Mouse (Mus musculus): ENCODE results near the gene Igf2r. TPM values are rescaled to one million over a fixed set of nuclear protein-coding genes. Genes with fewer than 3 reads are reported as not detected.
A peak's percentile ranks its signal among the peaks of the same experiment; 100 is the strongest.
"Not testable (repeated sequence)": the region's sequence is repeated elsewhere in the genome, so short reads cannot be mapped to it uniquely, and the experiment has no call there.

Igf2r gene
- polyA plus RNA-seq, 1 experiment from 2014 or later = 13.0 TPM

- peaks cover 38% of the 10 kb centered on the region for H3K36me3 ChIP-seq (replicated peaks)
Measured at GRCm38 (mm10) chr17:12683582-12683981, 85.9 kb downstream of the Igf2r start.

GRCm38 (mm10) chr17:12678261-12678660 is 91.2 kb downstream of the Igf2r start:
- H3K4me2 ChIP-seq = no peak overlapping the region
- no peak overlapping the region for H3K9ac ChIP-seq
- ATAC-seq (ENCODE audit: insufficient read depth) = no peak
- no peaks in the 10 kb centered on the region for H3K27me3 ChIP-seq
- H3K27ac ChIP-seq (replicated peaks) = no peak overlapping the region
- peaks cover 3% of the 10 kb centered on the region; the same call in 1 of the 2 replicates for H3K36me3 ChIP-seq (replicated peaks)
- H3K9me3 ChIP-seq (replicated peaks) = no peaks in the 10 kb centered on the region
- H3K4me1 ChIP-seq (replicated peaks) = 0 out of 2 replicates have a peak, but pooled peaks cover 4% of the 10 kb centered on the region
- H3K4me3 ChIP-seq (replicated peaks) = no peak overlapping the region

More at GRCm38 (mm10) chr17:12683582-12683981, 85.9 kb downstream of the Igf2r start:
- no peak overlapping the region for H3K9ac ChIP-seq
- ATAC-seq (ENCODE audit: insufficient read depth) = no peak
- no peak overlapping the region for H3K4me2 ChIP-seq
- no peaks in the 10 kb centered on the region for H3K4me1 ChIP-seq (replicated peaks)
- no peaks in the 10 kb centered on the region for H3K9me3 ChIP-seq (replicated peaks)
- no peaks in the 10 kb centered on the region for H3K27me3 ChIP-seq
- H3K4me3 ChIP-seq (replicated peaks) = no peak overlapping the region
- H3K27ac ChIP-seq (replicated peaks) = no peak overlapping the region
- WGBS (ENCODE audit: insufficient replicate concordance) = 66% methylated on average over 13 of the region's 13 CpGs

- Histone ChIP-seq H3K9me3 (replicated peaks) (no peaks in the 10 kb centered on the region), H3K4me1 (replicated peaks) (0 out of 2 replicates have a peak, but pooled peaks cover 4% of the 10 kb centered on the region), H3K27me3 (no peaks in the 10 kb centered on the region), H3K4me2 (no peak overlapping the region), H3K9ac (no peak overlapping the region), H3K27ac (replicated peaks) (no peak overlapping the region), H3K4me3 (replicated peaks) (no peak overlapping the region), H3K36me3 (replicated peaks) (peaks cover 3% of the 10 kb centered on the region; the same call in 1 of the 2 replicates)
- no peak for ATAC-seq (ENCODE audit: insufficient read depth)
Measured at GRCm38 (mm10) chr17:12677139-12677538, 92.3 kb downstream of the Igf2r start.

GRCm38 (mm10) chr17:12675646-12676045 is 93.8 kb downstream of the Igf2r start, which contains the start of gene Slc22a1:
Gene Slc22a1 (minus strand): TSS chr17:12675829.
- no peak within 1 kb of the TSS for H3K4me3 ChIP-seq (replicated peaks)
- ATAC-seq (ENCODE audit: insufficient read depth) = no peak

GRCm38 (mm10) chr17:12674980-12675379 is 94.5 kb downstream of the Igf2r start:
- H3K27ac ChIP-seq (replicated peaks); H3K9ac ChIP-seq; ATAC-seq (ENCODE audit: insufficient read depth): not testable (repeated sequence)

More at GRCm38 (mm10) chr17:12675646-12676045, 93.8 kb downstream of the Igf2r start, which contains the start of gene Slc22a1:
- no peaks in the 10 kb centered on the region for H3K9me3 ChIP-seq (replicated peaks)
- no peaks in the 10 kb centered on the region for H3K27me3 ChIP-seq
- H3K4me1 ChIP-seq (replicated peaks) = peaks cover 11% of the 10 kb centered on the region
- H3K36me3 ChIP-seq (replicated peaks) = no peaks in the 10 kb centered on the region
- H3K27ac ChIP-seq (replicated peaks) = no peak within 1 kb of the TSS
- no peak within 1 kb of the TSS for H3K9ac ChIP-seq
- H3K4me2 ChIP-seq = no peak within 1 kb of the TSS
- 68% methylated on average over 7 of the region's 7 CpGs for WGBS (ENCODE audit: insufficient replicate concordance)

GRCm38 (mm10) chr17:12673871-12674270 is 95.6 kb downstream of the Igf2r start:
- 51% methylated on average over 3 of the region's 3 CpGs for WGBS (ENCODE audit: insufficient replicate concordance)
- no peaks in the 10 kb centered on the region for H3K36me3 ChIP-seq (replicated peaks)
- H3K4me3 ChIP-seq (replicated peaks) = no peak overlapping the region
- H3K9ac ChIP-seq = no peak overlapping the region
- ATAC-seq (ENCODE audit: insufficient read depth) = no peak
- H3K27me3 ChIP-seq = no peaks in the 10 kb centered on the region
- no peak overlapping the region for H3K27ac ChIP-seq (replicated peaks)
- no peaks in the 10 kb centered on the region for H3K9me3 ChIP-seq (replicated peaks)
- peaks cover 25% of the 10 kb centered on the region for H3K4me1 ChIP-seq (replicated peaks)
- no peak overlapping the region for H3K4me2 ChIP-seq

More at GRCm38 (mm10) chr17:12674980-12675379, 94.5 kb downstream of the Igf2r start:
- H3K4me3 ChIP-seq (replicated peaks); H3K27me3 ChIP-seq; H3K4me2 ChIP-seq; H3K36me3 ChIP-seq (replicated peaks); H3K9me3 ChIP-seq (replicated peaks): not testable (repeated sequence)
- peaks cover 15% of the 10 kb centered on the region for H3K4me1 ChIP-seq (replicated peaks)
- WGBS (ENCODE audit: insufficient replicate concordance) = 65% methylated on average over 7 of the region's 7 CpGs

- Histone ChIP-seq H3K4me3 (replicated peaks) (no peak overlapping the region), H3K27ac (replicated peaks) (no peak overlapping the region), H3K27me3 (no peaks in the 10 kb centered on the region), H3K9ac (no peak overlapping the region), H3K36me3 (replicated peaks) (no peaks in the 10 kb centered on the region), H3K9me3 (replicated peaks) (no peaks in the 10 kb centered on the region), H3K4me1 (replicated peaks) (peaks cover 32% of the 10 kb centered on the region), H3K4me2 (no peak overlapping the region)
- 54% methylated on average over 7 of the region's 7 CpGs for WGBS (ENCODE audit: insufficient replicate concordance)
- no peak for ATAC-seq (ENCODE audit: insufficient read depth)
Measured at GRCm38 (mm10) chr17:12672285-12672790, 97.1 kb downstream of the Igf2r start.

GRCm38 (mm10) chr17:12671029-12671605 is 98.3 kb downstream of the Igf2r start:
- Histone ChIP-seq H3K9ac (no peak overlapping the region), H3K27me3 (no peaks in the 10 kb centered on the region), H3K27ac (replicated peaks) (no peak overlapping the region), H3K36me3 (replicated peaks) (no peaks in the 10 kb centered on the region), H3K4me1 (replicated peaks) (peaks cover 32% of the 10 kb centered on the region), H3K4me3 (replicated peaks) (no peak overlapping the region), H3K4me2 (no peak overlapping the region; the same call in 1 of the 2 replicates), H3K9me3 (replicated peaks) (no peaks in the 10 kb centered on the region)
- WGBS (ENCODE audit: insufficient replicate concordance) = 54% methylated on average over 5 of the region's 5 CpGs
- no peak for ATAC-seq (ENCODE audit: insufficient read depth)

GRCm38 (mm10) chr17:12669363-12669679 is 100.1 kb downstream of the Igf2r start:
- peak; percentile 74 for ATAC-seq (ENCODE audit: insufficient read depth)
- H3K27ac ChIP-seq (replicated peaks) = peak overlapping the region; percentile 48; the same call in 1 of the 2 replicates

GRCm38 (mm10) chr17:12668478-12669362 is 100.7 kb downstream of the Igf2r start:
- Histone ChIP-seq H3K9ac (no peak overlapping the region), H3K4me2 (no peak overlapping the region), H3K36me3 (replicated peaks) (no peaks in the 10 kb centered on the region), H3K27ac (replicated peaks) (peak overlapping the region; percentile 48; the same call in 1 of the 2 replicates), H3K9me3 (replicated peaks) (no peaks in the 10 kb centered on the region), H3K4me3 (replicated peaks) (no peak overlapping the region), H3K4me1 (replicated peaks) (peaks cover 28% of the 10 kb centered on the region), H3K27me3 (peaks cover 4% of the 10 kb centered on the region; the same call in 1 of the 2 replicates)
- ATAC-seq (ENCODE audit: insufficient read depth) = peak; percentile 76
- 12% methylated on average over 7 of the region's 7 CpGs for WGBS (ENCODE audit: insufficient replicate concordance)

More at GRCm38 (mm10) chr17:12669363-12669679, 100.1 kb downstream of the Igf2r start:
- Histone ChIP-seq H3K27me3 (no peaks in the 10 kb centered on the region; the same call in 1 of the 2 replicates), H3K9ac (no peak overlapping the region), H3K4me1 (replicated peaks) (peaks cover 28% of the 10 kb centered on the region), H3K36me3 (replicated peaks) (no peaks in the 10 kb centered on the region), H3K4me2 (no peak overlapping the region), H3K9me3 (replicated peaks) (no peaks in the 10 kb centered on the region), H3K4me3 (replicated peaks) (no peak overlapping the region)

- peaks cover 8% of the 10 kb centered on the region for H3K4me1 ChIP-seq (replicated peaks)
- H3K27me3 ChIP-seq = peaks cover 21% of the 10 kb centered on the region
- no peak overlapping the region for H3K4me3 ChIP-seq (replicated peaks)
- no peaks in the 10 kb centered on the region for H3K9me3 ChIP-seq (replicated peaks)
- H3K27ac ChIP-seq (replicated peaks) = no peak overlapping the region
- 59% methylated on average over 8 of the region's 8 CpGs for WGBS (ENCODE audit: insufficient replicate concordance)
- ATAC-seq (ENCODE audit: insufficient read depth) = no peak
- no peak overlapping the region for H3K4me2 ChIP-seq
- H3K36me3 ChIP-seq (replicated peaks) = no peaks in the 10 kb centered on the region
- H3K9ac ChIP-seq = no peak overlapping the region
Measured at GRCm38 (mm10) chr17:12664156-12664555, 105.3 kb downstream of the Igf2r start.
